In genomic region chr10:126983193-126983725, GRCm38 (mm10) we compare ENCODE assay signal across 9 mouse cellular contexts. TPM values are rescaled to one million over a fixed set of nuclear protein-coding genes. Genes with fewer than 3 reads are reported as not detected.
DNase-seq lines count a peak whose midpoint lies in the region; ATAC-seq and TF ChIP-seq lines count a peak whose summit lies in the region.
"Had no signal": no experiment of that assay in that cellular context is flagged by ENCODE, and none has a peak within 500 bp of the region (broad histone marks: within the 10 kb centered on the region; RNA-seq: fewer than 3 reads in every experiment).

No protein-coding gene starts in this region.

- no peak for ATAC-seq in lung, embryonic 16.5 days (ENCODE audit: low read depth)
- ATAC-seq in limb, embryonic 12.5 days (ENCODE audit: insufficient number of reproducible peaks, insufficient read depth, low FRiP score, low TSS enrichment, low read depth): no peak

- TF ChIP-seq CTCF in gastrocnemius, adult 2 months (IDR thresholded peaks at IDR 0.05): no peak
- TF ChIP-seq CTCF in small intestine, adult 2 months (IDR thresholded peaks at IDR 0.05; ENCODE audit: extremely low read depth, insufficient read length, insufficient replicate concordance, low read depth, low read length): no peak

- 23% methylated on average over 14 of the region's 14 CpGs for WGBS in lung, embryonic 16.5 days
- WGBS in limb, embryonic 12.5 days: 44% methylated on average over 14 of the region's 14 CpGs
- WGBS in small intestine, adult 2 months: 30% methylated on average over 14 of the region's 14 CpGs

- no peak for DNase-seq in gastrocnemius, adult 2 months
- no peak for DNase-seq in gastrocnemius, postnatal 4 days (ENCODE audit: low spot score in 2 of 2)
- no peak for DNase-seq in lung, postnatal 25 days (ENCODE audit: low spot score)
- no peak for DNase-seq in frontal cortex, postnatal 25 days (ENCODE audit: low spot score in 2 of 2)
- no peak for DNase-seq in gastrocnemius, postnatal 25 days

- H3K4me2 ChIP-seq in lung, embryonic 16.5 days (ENCODE audit: low read depth, low read length): peak overlapping the region; percentile 91
- H3K4me2 ChIP-seq in limb, embryonic 12.5 days: peak overlapping the region; percentile 98

- peak overlapping the region; percentile 84 for H3K4me3 ChIP-seq in gastrocnemius, adult 2 months
- H3K4me3 ChIP-seq in lung, embryonic 16.5 days (ENCODE audit: low read length): peak overlapping the region; percentile 88
- H3K4me3 ChIP-seq in limb, embryonic 12.5 days (replicated peaks): peak overlapping the region; percentile 19
- H3K4me3 ChIP-seq in small intestine, adult 2 months (ENCODE audit: low read depth, low read length): peak overlapping the region; percentile 32

- H3K9ac ChIP-seq in lung, embryonic 16.5 days (ENCODE audit: low read length): peak overlapping the region; percentile 63
- peak overlapping the region; percentile 23; the same call in 1 of the 2 replicates for H3K9ac ChIP-seq in limb, embryonic 12.5 days (replicated peaks)

- no peaks in the 10 kb centered on the region for H3K36me3 ChIP-seq in lung, embryonic 16.5 days (ENCODE audit: control insufficient read depth, insufficient read depth, low read length)
- peaks cover 33% of the 10 kb centered on the region for H3K36me3 ChIP-seq in limb, embryonic 12.5 days
- peaks cover 2% of the 10 kb centered on the region; the same call in 1 of the 2 replicates for H3K36me3 ChIP-seq in small intestine, adult 2 months (ENCODE audit: control insufficient read depth, insufficient read depth, low read length)

- H3K27ac ChIP-seq in gastrocnemius, adult 2 months: peak overlapping the region; percentile 100
- H3K27ac ChIP-seq in lung, embryonic 16.5 days (ENCODE audit: low read length): peak overlapping the region; percentile 79
- H3K27ac ChIP-seq in limb, embryonic 12.5 days: peak overlapping the region; percentile 35; the same call in 1 of the 2 replicates
- peak overlapping the region; percentile 6; the same call in 1 of the 2 replicates for H3K27ac ChIP-seq in small intestine, adult 2 months (ENCODE audit: insufficient read depth, low read depth, low read length)

- peaks cover 74% of the 10 kb centered on the region for H3K4me1 ChIP-seq in lung, embryonic 16.5 days (replicated peaks; ENCODE audit: control insufficient read depth, insufficient read depth, low read length)
- H3K4me1 ChIP-seq in limb, embryonic 12.5 days (replicated peaks): peaks cover 81% of the 10 kb centered on the region
- peaks cover 44% of the 10 kb centered on the region for H3K4me1 ChIP-seq in small intestine, adult 2 months (ENCODE audit: control insufficient read depth, insufficient read depth, insufficient read length, low read length)

- no peaks in the 10 kb centered on the region for H3K27me3 ChIP-seq in lung, embryonic 16.5 days (ENCODE audit: control insufficient read depth, insufficient read depth, low read depth, low read length)
- no peaks in the 10 kb centered on the region for H3K27me3 ChIP-seq in limb, embryonic 12.5 days
- no peaks in the 10 kb centered on the region for H3K27me3 ChIP-seq in small intestine, adult 2 months (ENCODE audit: control insufficient read depth, insufficient read depth, low read length)

- no peak for TF ChIP-seq POLR2A in small intestine, adult 2 months (IDR thresholded peaks at IDR 0.05; ENCODE audit: low read depth, low read length)

- H3K9me3 ChIP-seq in lung, embryonic 16.5 days (ENCODE audit: control insufficient read depth, low read length): no peaks in the 10 kb centered on the region
- H3K9me3 ChIP-seq in limb, embryonic 12.5 days: no peaks in the 10 kb centered on the region

- intact Hi-C loops in gastrocnemius, adult 2 months (cut with DNase I): no loop called here

RNA-seq across cellular contexts. Expression of gene Ctdsp2, which starts 4.7 kb away (rescaled TPM):
- total RNA-seq in gastrocnemius, adult 2 months (2021): 10 to 100 TPM; 94.0 to 99.2 TPM
- 100 to 1,000 TPM; 194 to 205 TPM for total RNA-seq in gastrocnemius, postnatal 4 days (2021)
- 66.2 and 72.0 TPM in 2 replicates for polyA plus RNA-seq in lung, embryonic 16.5 days (2015; fragmentation: Nextera tagmentation; extraction: Ambion mirVana)
- 74.6 and 89.2 TPM in 2 replicates for polyA plus RNA-seq in limb, embryonic 12.5 days (2016; fragmentation: Nextera tagmentation; extraction: Ambion mirVana)
- 43.9 and 118 TPM in 2 replicates for polyA plus RNA-seq in small intestine, adult 2 months (2012; rRNA removed)
- 10 to 100 TPM; 90.6 to 98.7 TPM for total RNA-seq in gastrocnemius, postnatal 25 days (2021)

RNA-seq across cellular contexts. Expression of gene Avil, which starts 17.2 kb away (rescaled TPM):
- total RNA-seq in gastrocnemius, adult 2 months (2021): 1 to 10 TPM; 3.2 to 5.7 TPM
- total RNA-seq in gastrocnemius, postnatal 4 days (2021): under 1 TPM; 0.42 to 0.52 TPM
- 0.20 and 0.33 TPM in 2 replicates for polyA plus RNA-seq in lung, embryonic 16.5 days (2015; fragmentation: Nextera tagmentation; extraction: Ambion mirVana)
- polyA plus RNA-seq in limb, embryonic 12.5 days (2016; fragmentation: Nextera tagmentation; extraction: Ambion mirVana): 0.15 and 1.1 TPM in 2 replicates
- 2.4 and 6.9 TPM in 2 replicates for polyA plus RNA-seq in small intestine, adult 2 months (2012; rRNA removed)
- total RNA-seq in gastrocnemius, postnatal 25 days (2021): 1 to 10 TPM; 1.5 to 2.3 TPM
- total RNA-seq: common myeloid progenitor, adult 5-6 weeks had no signal

RNA-seq across cellular contexts. Expression of gene Tsfm, which starts 47.4 kb away (rescaled TPM):
- total RNA-seq in gastrocnemius, adult 2 months (2021): 10 to 100 TPM; 15.0 to 28.8 TPM
- total RNA-seq in gastrocnemius, postnatal 4 days (2021): 10 to 100 TPM; 29.2 to 38.5 TPM
- polyA plus RNA-seq in lung, embryonic 16.5 days (2015; fragmentation: Nextera tagmentation; extraction: Ambion mirVana): 69.3 and 71.6 TPM in 2 replicates
- polyA plus RNA-seq in limb, embryonic 12.5 days (2016; fragmentation: Nextera tagmentation; extraction: Ambion mirVana): 85.2 and 99.1 TPM in 2 replicates
- polyA plus RNA-seq in small intestine, adult 2 months (2012; rRNA removed): 24.7 and 36.4 TPM in 2 replicates
- total RNA-seq in gastrocnemius, postnatal 25 days (2021): 10 to 100 TPM; 20.9 TPM

RNA-seq across cellular contexts. Expression of gene Mettl1, which starts 58.0 kb away (rescaled TPM):
- total RNA-seq in gastrocnemius, adult 2 months (2021): 10 to 100 TPM in 1 of 2 experiments, 1 to 10 TPM in 1; 9.5 to 10.5 TPM
- 10 to 100 TPM; 18.3 to 18.8 TPM for total RNA-seq in gastrocnemius, postnatal 4 days (2021)
- 37.5 and 39.9 TPM in 2 replicates for polyA plus RNA-seq in lung, embryonic 16.5 days (2015; fragmentation: Nextera tagmentation; extraction: Ambion mirVana)
- polyA plus RNA-seq in limb, embryonic 12.5 days (2016; fragmentation: Nextera tagmentation; extraction: Ambion mirVana): 52.5 and 53.7 TPM in 2 replicates
- 9.6 and 10.3 TPM in 2 replicates for polyA plus RNA-seq in small intestine, adult 2 months (2012; rRNA removed)
- total RNA-seq in gastrocnemius, postnatal 25 days (2021): 1 to 10 TPM; 7.9 to 9.5 TPM

RNA-seq across cellular contexts. Expression of gene Eef1akmt3, which starts 58.1 kb away (rescaled TPM):
- total RNA-seq in gastrocnemius, adult 2 months (2021): under 1 TPM; 0.08 TPM
- 1 to 10 TPM in 1 of 2 experiments, under 1 TPM in 1; 0.78 to 1.1 TPM for total RNA-seq in gastrocnemius, postnatal 4 days (2021)
- 0.29 and 0.36 TPM in 2 replicates for polyA plus RNA-seq in lung, embryonic 16.5 days (2015; fragmentation: Nextera tagmentation; extraction: Ambion mirVana)
- 0.50 TPM in 2 replicates for polyA plus RNA-seq in limb, embryonic 12.5 days (2016; fragmentation: Nextera tagmentation; extraction: Ambion mirVana)
- polyA plus RNA-seq in small intestine, adult 2 months (2012; rRNA removed): 1.2 TPM in 2 replicates
- total RNA-seq in gastrocnemius, postnatal 25 days (2021): under 1 TPM; 0.15 to 0.24 TPM
- total RNA-seq: common myeloid progenitor, adult 5-6 weeks had no signal

Comparison
In these comparisons a context has a peak if more than half of its experiments do, and no peak if none do; other contexts are left out.
1. H3K27ac ChIP-seq: peak in every context shown above with its lines; median percentile 100 in gastrocnemius, adult 2 months; 79 in lung, embryonic 16.5 days; 35 in limb, embryonic 12.5 days; 6 in small intestine, adult 2 months.
2. H3K4me3 ChIP-seq: peak in every context shown above with its lines; median percentile 88 in lung, embryonic 16.5 days; 84 in gastrocnemius, adult 2 months; 32 in small intestine, adult 2 months; 19 in limb, embryonic 12.5 days.